Mouse (Mus musculus) regulatory T cell (primary cell): ENCODE data around the gene Tmem56.

Experiments used
- in situ Hi-C: fragments of 300-600 bp; cut with MboI, MseI; formaldehyde crosslinking; loops from one replicate; pipeline ENCODE4 v1.15.1; 2025; ENCODE audit warnings: high pct_unique_total_duplicates

The Tmem56 gene

GRCm38 (mm10) chr3:121171243-121171871 lies 111.5 kb downstream of the Tmem56 start, which contains the start of gene Rwdd3:
Gene Rwdd3, minus strand, starts transcription at chr3:121171695.
- in situ Hi-C loops: loop anchor here (5.0 to 10.0 kb wide), 3 partner anchors 121 to 563 kb away; partner anchors contain the start of genes Alg14 and Cnn3

- in situ Hi-C loops: loop anchor here (5.0 to 10.0 kb wide), 3 partner anchors 122 to 564 kb away; partner anchors contain the start of genes Alg14 and Cnn3
Measured at GRCm38 (mm10) chr3:121170631-121171030, 112.3 kb downstream of the Tmem56 start.

- in situ Hi-C loops: loop anchor here (10.0 kb wide), 2 partner anchors 335 to 1385 kb away; partner anchors contain the start of gene Ptbp2
Measured at GRCm38 (mm10) chr3:121169092-121169942, 113.6 kb downstream of the Tmem56 start.

DNA sequence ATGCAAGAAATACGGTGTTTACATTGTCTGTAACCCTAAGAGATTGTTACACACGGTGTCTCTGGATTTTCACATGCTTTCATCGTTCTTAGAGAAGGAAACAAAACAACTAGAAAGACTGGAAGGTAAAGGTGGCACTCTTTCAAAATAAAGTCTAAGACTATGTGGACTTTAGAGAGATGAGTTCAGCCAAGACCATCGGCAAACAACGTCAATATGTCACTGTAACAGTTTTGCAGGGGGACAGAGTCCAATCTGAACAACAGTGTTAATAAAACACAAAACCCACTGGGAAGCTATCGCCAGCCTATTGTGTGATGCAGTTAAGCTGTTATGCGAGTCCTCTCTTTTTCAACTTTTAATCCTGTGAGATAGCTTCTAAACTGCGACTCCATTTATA lies 114.3 kb downstream of the Tmem56 start:
- in situ Hi-C loops: loop anchor here (10.0 kb wide), 2 partner anchors 336 to 1384 kb away; partner anchors contain the start of gene Ptbp2

GRCm38 (mm10) chr3:121163271-121163819 lies 119.6 kb downstream of the Tmem56 start:
- in situ Hi-C loops: loop anchor here (10.0 kb wide), 2 partner anchors 341 to 1379 kb away; partner anchors contain the start of gene Ptbp2

DNA sequence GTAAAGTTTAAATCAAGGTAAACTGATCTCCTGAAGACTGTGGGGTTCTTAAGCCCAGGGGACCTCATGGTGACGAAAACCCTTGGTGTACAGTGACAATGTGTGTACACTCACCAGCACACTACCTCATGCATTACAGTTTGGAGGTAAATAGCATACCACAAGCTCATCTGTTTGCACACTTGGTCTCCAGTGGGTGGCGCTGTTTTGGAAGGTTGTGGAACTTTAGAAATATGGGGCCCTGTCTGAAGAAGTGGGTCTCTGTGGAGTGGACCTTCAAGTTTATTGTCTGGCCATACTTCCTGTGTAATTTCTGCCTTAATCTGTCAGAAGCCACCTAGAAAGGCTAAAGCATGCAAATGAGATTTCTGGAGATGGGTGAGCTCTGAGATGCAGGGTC lies 121.2 kb downstream of the Tmem56 start:
- in situ Hi-C loops: loop anchor here (10.0 kb wide), 2 partner anchors 343 to 1377 kb away; partner anchors contain the start of gene Ptbp2

GRCm38 (mm10) chr3:121160424-121160823 lies 122.5 kb downstream of the Tmem56 start:
- in situ Hi-C loops: loop anchor here (10.0 kb wide), 2 partner anchors 344 to 1376 kb away; partner anchors contain the start of gene Ptbp2

DNA sequence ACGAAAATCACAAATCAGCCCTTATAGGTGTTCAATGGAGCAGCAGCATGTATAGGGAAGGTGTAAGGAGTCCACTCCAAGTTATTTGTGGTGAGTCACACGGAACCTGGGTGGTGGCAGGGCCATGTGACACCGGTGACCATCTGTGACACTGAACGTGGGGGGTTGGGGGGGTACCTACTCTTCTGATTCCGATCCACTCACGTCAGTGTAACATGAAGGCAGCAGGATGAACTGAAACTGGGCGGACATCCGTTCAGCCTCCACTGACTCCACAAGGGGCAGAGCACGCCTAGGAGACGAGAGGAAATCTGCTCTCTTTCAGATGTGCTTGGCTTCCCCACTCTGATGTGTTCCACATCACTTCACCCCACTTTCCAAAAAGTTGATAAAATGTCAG lies 123.3 kb downstream of the Tmem56 start:
- in situ Hi-C loops: no loop called here

- in situ Hi-C loops: no loop called here
Measured at GRCm38 (mm10) chr3:121158901-121159351, 124.0 kb downstream of the Tmem56 start.

- in situ Hi-C loops: no loop called here
Measured at GRCm38 (mm10) chr3:121157546-121158330, 125.2 kb downstream of the Tmem56 start.

DNA sequence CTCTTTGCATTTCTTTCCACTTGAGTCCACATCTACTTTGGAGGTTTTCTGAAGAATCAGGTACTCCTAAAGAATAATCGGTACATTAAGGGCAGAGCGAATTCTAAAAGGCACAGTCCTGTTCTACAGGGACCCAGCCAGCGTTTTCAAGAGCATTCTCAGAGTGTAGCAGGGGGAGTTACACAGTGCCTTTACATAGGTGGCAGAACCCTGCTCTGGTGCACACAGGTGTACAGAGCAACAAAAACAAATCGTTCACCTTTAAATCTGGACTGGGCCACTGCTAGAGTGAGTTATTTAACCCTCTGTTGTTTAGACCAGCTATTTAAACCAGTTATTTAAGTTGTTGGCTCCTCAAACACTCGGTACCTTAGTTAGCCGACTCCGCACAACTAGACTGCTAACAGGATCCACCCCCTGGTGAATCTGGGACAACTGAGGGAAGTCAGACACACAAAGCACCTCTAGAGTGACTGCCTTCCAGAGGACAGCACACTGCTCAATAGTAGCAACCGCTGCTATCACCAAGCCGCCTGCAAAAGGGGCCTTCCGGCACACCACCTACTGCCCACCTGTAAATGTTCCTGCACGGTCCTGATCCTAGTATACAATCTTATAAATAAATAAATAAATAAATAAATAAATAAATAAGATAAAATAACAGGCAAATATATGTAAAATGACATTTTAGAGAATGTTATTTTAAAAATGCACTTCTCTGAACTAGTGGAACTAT lies 126.3 kb downstream of the Tmem56 start:
- in situ Hi-C loops: no loop called here

DNA sequence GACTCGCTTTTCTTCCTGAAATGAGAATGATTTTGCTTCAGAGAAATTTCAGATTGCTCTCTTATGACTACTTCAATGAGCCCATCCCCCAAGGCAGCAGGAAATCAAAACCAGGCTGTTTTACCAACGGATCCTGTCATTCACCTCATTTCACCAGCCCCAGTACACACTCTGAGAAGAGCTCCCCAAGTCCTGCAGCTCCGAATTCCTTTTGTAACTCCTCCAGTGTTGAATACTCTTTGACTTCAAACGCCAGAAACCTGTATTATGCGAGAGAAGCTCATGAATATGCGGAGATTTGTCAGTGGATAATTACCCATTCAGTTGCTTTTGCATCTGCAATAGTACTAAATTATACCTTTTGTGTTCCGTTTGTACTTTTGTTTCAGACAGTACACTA lies 126.9 kb downstream of the Tmem56 start:
- in situ Hi-C loops: no loop called here
